Mouse (Mus musculus): ENCODE measurements at regions not wholly inside any gene's neighbourhood (a gene's known extent, or its start where the extent isn't known, plus 50 kb on each side); places are given as distances from the start of the nearest gene placed in this dataset.

GRCm38 (mm10) chr17:45326726-45327125, 106.8 kb downstream of the Cdc5l start:
- TF ChIP-seq CTCF (IDR thresholded peaks at IDR 0.05; ENCODE audit: low read depth, low read length) (no peak), POLR2A (IDR thresholded peaks at IDR 0.05; ENCODE audit: extremely low read depth, insufficient read depth, low read length) (no peak)
